Mouse (Mus musculus): ENCODE data around the gene Noxa1.

Noxa1 gene

GRCm38 (mm10) chr2:25098005-25098615 is 3.2 kb upstream of the Noxa1 start:
- DNase-seq (ENCODE audit: low read depth, low spot score), result no peak

DNA sequence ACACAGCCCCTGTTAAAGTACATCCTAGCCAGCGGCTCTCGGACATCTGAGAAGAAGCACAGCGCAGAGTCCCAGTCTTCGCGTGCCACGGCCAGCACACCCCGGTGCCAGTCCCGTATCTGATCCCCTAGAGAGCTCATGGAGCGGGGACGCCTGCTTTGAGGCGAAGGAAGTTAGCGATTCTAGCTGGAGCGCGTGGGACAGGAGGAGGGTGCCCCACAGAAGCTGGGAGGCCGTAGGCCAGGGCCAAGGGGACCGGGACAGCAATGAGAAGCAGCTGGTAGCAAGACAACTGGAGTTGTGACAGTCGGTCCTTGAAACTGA is 202 bp downstream of the Noxa1 start:
- DNase-seq (ENCODE audit: low read depth, low spot score), result no peak

- no peak for DNase-seq (ENCODE audit: low read depth, low spot score)
These were observed 6.3 kb downstream of the Noxa1 start for GRCm38 (mm10) chr2:25088636-25089035.

DNA sequence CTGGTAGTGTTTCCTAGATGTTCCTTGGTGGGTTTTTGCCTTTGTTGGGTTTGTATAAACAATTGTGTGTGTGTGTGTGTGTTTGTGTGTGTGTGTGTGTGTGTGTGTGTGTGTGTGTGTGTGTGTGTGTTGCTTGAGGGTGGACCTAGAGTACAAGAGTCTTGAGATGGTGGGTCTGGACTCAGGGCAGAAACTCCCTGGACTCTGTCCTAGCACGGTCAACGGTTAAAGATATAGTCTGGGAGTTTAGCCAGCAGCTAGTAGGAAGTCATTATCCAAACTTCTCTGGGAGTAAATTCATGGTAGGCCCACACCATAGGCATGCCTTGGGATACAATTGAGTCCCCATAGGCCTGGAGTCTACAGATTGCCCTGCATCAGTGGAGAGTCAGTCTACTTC is 7.1 kb downstream of the Noxa1 start:
- no peak for DNase-seq (ENCODE audit: low read depth, low spot score)

GRCm38 (mm10) chr2:25085571-25085970 is 9.4 kb downstream of the Noxa1 start:
- no peak for DNase-seq (ENCODE audit: low read depth, low spot score)

DNA sequence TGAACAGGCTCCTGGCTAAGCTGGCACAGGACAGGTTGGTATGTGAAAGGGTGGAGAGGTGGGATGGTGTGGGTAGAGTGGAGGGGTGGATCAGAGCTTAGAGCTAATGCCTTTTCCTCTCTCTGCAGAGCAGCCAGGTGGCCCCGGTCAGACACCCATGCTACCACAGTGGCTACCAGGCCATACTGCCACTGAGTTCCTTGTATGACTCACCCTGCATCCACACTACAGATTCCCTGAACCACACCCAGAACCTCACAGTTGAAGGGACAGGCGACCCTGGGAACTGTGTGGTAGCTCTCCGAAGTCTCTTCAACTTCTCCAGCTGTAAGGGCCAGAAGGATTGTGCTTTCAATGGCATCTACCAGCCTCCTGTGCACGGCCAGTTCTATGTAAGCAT is 11.3 kb downstream of the Noxa1 start:
- DNase-seq (ENCODE audit: low read depth, low spot score), result no peak

DNA sequence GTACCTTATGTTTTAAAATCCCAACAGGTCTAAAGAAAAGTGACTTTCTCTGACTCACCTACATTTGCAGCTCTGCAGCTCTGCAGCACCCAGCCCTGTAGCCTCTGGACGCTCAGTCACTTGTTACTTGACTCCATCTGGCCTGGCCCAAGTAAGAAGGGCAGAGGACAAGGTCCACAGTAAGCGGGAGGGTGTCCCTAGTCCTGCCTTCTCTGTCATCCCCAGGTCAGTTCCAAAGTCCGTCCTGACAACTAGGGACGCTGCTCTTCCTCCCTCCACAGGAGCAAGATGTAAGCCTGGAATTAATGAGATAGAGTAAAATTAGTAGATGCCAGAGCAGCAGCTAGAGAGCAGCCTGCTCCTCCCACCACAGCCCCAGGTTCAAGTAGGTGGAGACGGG is 14.9 kb downstream of the Noxa1 start, which contains the start of gene Entpd8:
Entpd8 (plus strand) TSS at position 229 of the 400 bp plus-strand sequence.
- DNase-seq (ENCODE audit: low read depth, low spot score), result no peak

GRCm38 (mm10) chr2:25078967-25079366 is 16.0 kb downstream of the Noxa1 start:
- DNase-seq (ENCODE audit: low read depth, low spot score), result no peak

GRCm38 (mm10) chr2:25075506-25075905 is 19.4 kb downstream of the Noxa1 start:
- DNase-seq (ENCODE audit: low read depth, low spot score), result no peak

- no peak for DNase-seq (ENCODE audit: low read depth, low spot score)
These were observed 22.6 kb downstream of the Noxa1 start for GRCm38 (mm10) chr2:25072398-25072797.

DNA sequence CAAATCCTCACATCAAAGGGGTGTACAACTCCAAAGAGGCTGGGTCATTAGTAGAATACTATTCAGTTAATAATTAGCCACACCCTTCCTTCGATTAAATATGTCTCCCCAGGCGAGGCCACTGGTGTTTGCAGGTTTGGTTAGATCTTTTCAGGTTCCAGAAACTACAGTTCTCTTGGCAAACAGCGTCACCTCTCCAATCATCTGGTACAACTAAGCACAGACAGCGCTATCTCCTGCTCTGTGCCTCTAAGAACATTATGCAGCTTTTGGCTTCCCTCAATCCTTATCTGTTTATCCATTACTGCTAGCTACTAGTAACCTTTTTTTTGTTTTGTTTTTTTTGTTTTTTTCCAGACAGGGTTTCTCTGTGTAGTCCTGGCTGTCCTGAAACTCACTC is 25.4 kb downstream of the Noxa1 start:
- DNase-seq (ENCODE audit: low read depth, low spot score), result no peak

DNA sequence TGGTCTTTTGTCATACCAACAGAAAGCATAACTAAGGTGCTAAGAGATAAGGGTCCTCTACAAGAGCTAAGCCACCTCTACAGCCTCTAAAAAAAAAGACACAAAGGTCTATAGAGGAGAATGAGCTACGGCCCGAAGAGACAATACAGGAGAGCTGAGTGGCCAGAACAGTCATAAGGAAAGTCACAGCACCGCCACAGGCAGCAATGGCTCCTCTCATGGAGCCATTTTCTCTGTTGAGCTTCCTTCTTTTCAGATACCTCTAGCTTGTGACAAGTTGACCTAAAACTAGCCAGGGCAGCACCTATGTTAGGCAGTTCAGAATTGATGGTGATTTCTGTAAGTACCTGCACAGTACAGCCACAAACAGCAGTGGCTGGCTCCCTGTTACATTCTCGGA is 28.4 kb downstream of the Noxa1 start:
- no peak for DNase-seq (ENCODE audit: low read depth, low spot score)

DNA sequence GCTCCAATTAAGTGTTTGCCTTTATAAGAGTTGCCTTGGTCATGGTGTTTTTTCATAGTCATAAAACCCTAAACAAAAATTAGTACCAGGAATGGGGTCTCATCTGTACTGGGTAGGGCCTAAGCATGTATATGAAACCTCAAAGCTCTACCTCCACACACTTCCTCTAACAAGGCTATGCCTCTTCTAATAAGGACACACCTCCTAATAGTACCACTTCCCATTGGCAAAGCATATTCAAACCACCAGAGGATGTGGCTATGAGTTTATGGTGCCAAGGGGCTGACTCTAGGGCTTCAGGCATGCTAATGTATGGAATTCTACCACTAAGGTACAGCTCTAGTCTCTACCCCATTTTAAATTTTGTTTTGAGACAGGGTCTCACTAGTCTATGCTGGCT is 29.4 kb downstream of the Noxa1 start:
- DNase-seq (ENCODE audit: low read depth, low spot score), result no peak

GRCm38 (mm10) chr2:25064285-25064684 is 30.7 kb downstream of the Noxa1 start:
- DNase-seq (ENCODE audit: low read depth, low spot score), result no peak

DNA sequence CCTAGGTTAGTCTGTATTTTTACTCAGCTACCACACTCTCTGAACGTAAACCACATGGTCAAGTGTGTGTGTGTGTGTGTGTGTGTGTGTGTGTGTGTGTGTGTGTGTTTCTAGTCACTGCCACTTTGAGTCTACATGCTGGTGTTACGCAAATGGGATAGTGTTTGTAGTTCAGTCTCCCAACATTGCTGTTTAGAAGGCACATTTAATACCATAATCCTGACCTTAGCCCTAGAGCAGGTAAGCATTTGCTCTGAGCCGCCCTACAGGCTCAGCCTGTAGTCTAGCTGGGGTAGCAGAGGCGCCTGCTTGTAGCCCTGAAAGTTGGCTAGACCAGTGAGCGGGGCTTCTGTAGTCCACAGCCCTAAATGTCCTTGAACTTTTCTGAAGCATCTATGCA is 31.4 kb downstream of the Noxa1 start:
- DNase-seq (ENCODE audit: low read depth, low spot score), result no peak

DNA sequence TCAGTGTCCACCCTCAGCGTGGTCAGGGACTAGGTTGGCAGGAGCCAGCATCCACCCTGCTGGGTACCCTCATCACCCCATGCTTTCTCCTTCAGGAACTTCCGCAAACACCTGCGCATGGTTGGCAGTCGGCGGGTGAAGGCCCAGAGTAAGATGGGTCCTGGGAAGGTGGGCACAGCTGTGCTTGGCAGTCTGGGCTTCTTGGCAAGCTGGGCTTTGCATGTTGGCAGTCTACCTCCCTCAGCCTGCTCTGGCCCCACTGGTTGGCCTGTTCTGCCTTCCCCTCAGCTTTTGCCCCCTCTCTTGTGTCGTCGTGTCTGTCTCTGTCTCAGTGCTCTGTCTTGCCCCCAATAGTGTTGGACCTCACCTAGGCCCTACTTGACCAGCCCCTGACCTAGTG is 36.0 kb downstream of the Noxa1 start:
- no peak for DNase-seq (ENCODE audit: low read depth, low spot score)

GRCm38 (mm10) chr2:25055409-25056155 is 39.4 kb downstream of the Noxa1 start:
- DNase-seq (ENCODE audit: low read depth, low spot score), result no peak

- peak; percentile 28 for DNase-seq (ENCODE audit: low read depth, low spot score)
These were observed 39.9 kb downstream of the Noxa1 start for GRCm38 (mm10) chr2:25055068-25055405.

DNA sequence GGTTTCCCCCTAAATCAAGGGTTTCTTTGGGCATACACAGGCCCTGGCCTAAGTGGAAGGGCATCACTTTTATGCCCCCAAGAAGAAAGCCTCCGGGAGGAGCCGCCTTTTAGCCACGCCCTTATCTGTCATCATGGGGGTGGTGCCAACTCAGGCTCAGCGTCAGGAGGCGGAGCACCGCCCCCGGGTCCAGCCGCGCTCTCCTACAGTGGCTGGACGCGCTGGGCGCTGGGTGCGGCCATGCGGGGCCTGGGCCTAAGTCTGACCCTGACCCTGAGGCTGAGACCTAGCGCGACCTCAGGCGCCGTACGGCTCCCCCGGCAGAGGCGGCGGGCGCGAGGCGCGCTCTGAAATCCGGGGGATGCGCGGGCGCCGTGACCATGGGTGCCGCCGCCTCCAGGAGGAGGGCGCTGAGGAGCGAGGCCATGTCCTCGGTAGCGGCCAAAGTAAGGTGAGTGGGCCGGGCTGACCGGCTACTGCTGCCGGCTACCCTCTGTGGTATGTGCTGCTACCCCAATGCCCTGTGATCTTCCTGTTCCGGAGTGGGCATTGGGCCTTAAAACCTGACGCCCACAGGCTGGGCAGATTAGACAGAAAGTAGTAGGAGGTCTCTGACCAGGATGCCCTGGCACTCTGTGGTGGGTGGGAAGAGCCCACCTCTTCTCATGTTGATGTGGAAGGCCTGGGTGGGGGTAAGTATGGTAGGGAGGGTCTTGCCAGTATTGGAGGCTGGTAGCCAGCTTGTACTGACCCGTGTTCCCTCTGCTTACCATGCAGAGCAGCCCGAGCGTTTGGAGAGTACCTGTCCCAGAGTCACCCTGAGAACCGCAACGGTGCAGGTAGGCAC is 40.5 kb downstream of the Noxa1 start, which contains the start of gene Nsmf:
Nsmf (plus strand) TSS at position 135 of the 847 bp plus-strand sequence.
- peak; percentile 64 for DNase-seq (ENCODE audit: low read depth, low spot score)

DNA sequence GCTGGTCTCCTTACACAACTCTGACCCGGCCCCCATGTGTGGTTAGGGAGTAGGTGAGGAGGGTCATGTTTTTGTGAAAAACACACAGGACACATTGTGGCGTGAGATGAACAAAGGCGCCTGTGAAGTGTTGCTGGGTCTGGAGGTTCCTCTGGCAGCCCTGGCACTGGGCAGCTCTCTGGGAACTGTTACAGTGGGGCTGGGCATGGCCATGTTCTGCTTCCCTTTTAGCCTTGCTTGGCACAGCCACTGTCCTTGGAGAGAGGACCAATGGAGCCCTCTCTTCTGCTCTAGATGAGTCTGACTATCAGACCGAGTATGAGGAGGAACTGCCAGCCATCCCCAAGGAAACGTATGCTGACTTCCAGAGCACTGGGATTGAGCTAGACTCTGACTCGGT is 41.8 kb downstream of the Noxa1 start:
- DNase-seq (ENCODE audit: low read depth, low spot score), result no peak

GRCm38 (mm10) chr2:25051450-25051849 is 43.5 kb downstream of the Noxa1 start:
- no peak for DNase-seq (ENCODE audit: low read depth, low spot score)

GRCm38 (mm10) chr2:25050921-25051320 is 44.0 kb downstream of the Noxa1 start:
- DNase-seq (ENCODE audit: low read depth, low spot score), result peak; percentile 65

- DNase-seq (ENCODE audit: low read depth, low spot score), result no peak
These were observed 54.9 kb downstream of the Noxa1 start for GRCm38 (mm10) chr2:25040089-25040488.
